Mouse (Mus musculus): Measurements from ENCODE around the gene Gm10220. TPM values are rescaled to one million over a fixed set of nuclear protein-coding genes. Genes with fewer than 3 reads are reported as not detected.
"Not testable (repeated sequence)": the region's sequence is repeated elsewhere in the genome, so short reads cannot be mapped to it uniquely, and the experiment has no call there.

Gm10220 gene
- polyA plus RNA-seq (2015; fragmentation: Nextera tagmentation; extraction: Ambion mirVana), result 0.07 and 0.22 TPM in 2 replicates

DNA sequence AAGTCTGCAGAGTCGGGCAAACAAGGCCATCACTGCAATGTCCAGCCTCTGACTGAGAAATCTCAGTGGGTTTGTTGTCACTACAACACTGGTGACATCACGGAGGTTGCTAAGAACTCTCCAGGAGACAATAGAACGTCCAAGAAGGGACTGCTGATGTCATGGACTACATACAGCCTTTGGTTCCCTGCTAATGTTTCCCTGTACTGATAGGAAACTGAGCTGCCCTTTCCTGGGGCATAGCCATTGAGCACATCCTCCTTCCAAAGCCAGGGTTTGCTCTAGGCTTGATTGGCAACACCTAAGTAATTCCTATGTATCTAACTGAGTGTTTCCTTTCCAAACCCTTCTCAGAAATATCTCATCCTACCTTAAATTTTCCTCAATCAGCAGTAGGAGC is at the start of gene Gm10220:
Gene Gm10220 (minus strand): TSS at position 101 of the 400 bp plus-strand sequence.
- not testable (repeated sequence) for H3K27ac ChIP-seq; ATAC-seq (ENCODE audit: insufficient number of reproducible peaks, insufficient read depth, low FRiP score, low TSS enrichment, low read depth)
- no CpG with 5 or more reads among the region's 3 CpGs for WGBS

DNA sequence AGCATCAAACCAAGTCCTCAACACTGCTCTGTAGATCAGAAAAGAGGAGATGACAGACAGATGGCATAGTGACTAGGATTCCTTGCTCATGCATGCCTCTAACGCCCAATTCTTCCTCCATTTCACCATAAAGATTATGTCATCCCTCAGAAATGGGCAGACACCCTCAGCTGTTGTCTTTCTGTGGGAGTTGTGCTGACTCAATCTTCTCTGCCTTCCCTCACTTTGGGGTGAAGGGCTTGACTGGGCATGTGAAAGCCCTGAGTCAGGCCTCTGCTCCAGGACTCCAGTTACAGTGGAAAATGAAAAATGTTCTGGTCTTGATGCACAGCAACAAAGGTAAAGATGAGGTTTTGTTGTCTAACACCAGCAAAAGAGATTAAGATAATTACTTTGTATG is 48.6 kb upstream of the Gm10220 start:
- 86% methylated on average over 1 of the region's 1 CpGs for WGBS
- H3K4me2 ChIP-seq, result no peak overlapping the region
- no peak for ATAC-seq (ENCODE audit: insufficient number of reproducible peaks, insufficient read depth, low FRiP score, low TSS enrichment, low read depth)
- H3K4me3 ChIP-seq, result no peak overlapping the region
- no peaks in the 10 kb centered on the region for H3K4me1 ChIP-seq
- no peak overlapping the region for H3K9ac ChIP-seq
- H3K27me3 ChIP-seq, result no peaks in the 10 kb centered on the region
- no peak overlapping the region for H3K27ac ChIP-seq
- no peaks in the 10 kb centered on the region for H3K36me3 ChIP-seq
- no peaks in the 10 kb centered on the region for H3K9me3 ChIP-seq

More for the DNA sequence above, at the start of gene Gm10220:
- H3K9me3 ChIP-seq, H3K4me3 ChIP-seq, H3K4me2 ChIP-seq, H3K4me1 ChIP-seq, H3K9ac ChIP-seq, H3K36me3 ChIP-seq, H3K27me3 ChIP-seq: not testable (repeated sequence)

DNA sequence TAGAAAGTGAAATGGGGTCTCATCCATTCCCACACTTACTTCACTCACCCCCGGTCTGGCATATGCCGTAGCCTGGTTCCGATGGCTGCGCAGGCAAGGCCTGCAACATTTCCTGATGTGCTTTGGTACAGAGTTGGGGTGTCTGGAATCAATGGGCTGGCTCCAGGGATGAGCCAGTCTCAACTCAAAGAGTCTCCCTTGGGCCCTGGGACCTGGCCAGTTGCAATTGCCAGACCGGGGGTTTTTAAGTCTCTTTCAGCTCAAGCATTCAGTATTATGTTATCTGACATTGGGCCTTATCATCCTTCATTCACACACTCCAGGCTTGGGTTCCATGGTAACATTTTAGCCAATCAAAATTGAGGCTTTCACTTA is 44.6 kb upstream of the Gm10220 start:
- WGBS, result 88% methylated on average over 5 of the region's 5 CpGs
- H3K9ac ChIP-seq, result no peak overlapping the region
- no peaks in the 10 kb centered on the region for H3K36me3 ChIP-seq
- no peaks in the 10 kb centered on the region for H3K9me3 ChIP-seq
- ATAC-seq (ENCODE audit: insufficient number of reproducible peaks, insufficient read depth, low FRiP score, low TSS enrichment, low read depth), result no peak
- no peak overlapping the region for H3K4me3 ChIP-seq
- no peak overlapping the region for H3K4me2 ChIP-seq
- no peak overlapping the region for H3K27ac ChIP-seq
- no peaks in the 10 kb centered on the region for H3K4me1 ChIP-seq
- no peaks in the 10 kb centered on the region for H3K27me3 ChIP-seq

DNA sequence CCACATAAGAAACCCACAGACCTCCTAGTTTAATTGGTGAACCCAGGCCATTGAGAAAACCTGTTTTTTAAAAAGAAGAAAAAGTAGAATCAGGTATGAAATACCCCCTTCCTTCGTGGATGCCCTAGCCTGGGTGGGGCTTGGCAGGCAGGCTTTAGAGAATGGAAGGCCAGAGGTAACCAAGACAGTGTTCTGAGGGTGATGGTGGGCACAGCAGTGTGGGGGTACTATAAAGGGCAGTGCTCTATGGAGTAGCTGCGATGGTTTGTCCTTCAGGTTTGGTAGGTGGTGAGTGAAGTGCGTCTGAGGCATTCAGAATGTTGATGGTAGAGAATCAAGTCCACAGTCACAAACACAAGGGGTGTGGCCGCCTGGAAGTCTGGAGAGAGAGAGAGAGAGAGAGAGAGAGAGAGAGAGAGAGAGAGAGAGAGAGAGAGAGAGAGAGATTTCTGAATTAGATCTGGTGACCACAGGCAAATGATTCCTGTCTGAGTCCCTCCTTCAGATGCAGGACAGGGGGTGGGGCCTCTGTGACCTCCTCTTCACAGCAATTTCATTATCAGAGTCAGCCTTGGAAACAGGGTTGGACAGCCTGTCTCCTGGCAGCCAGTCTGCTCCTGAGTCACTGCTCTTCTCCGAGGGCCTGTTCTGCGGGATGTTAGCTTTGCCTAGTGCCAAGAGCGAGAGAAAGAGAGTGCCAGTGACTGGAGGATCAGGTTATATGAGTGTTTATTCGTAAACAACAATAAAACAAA is 44.0 kb upstream of the Gm10220 start:
- no peak overlapping the region for H3K4me3 ChIP-seq
- no peaks in the 10 kb centered on the region for H3K36me3 ChIP-seq
- no peaks in the 10 kb centered on the region for H3K27me3 ChIP-seq
- H3K9me3 ChIP-seq, result no peaks in the 10 kb centered on the region
- H3K9ac ChIP-seq, result no peak overlapping the region
- H3K4me1 ChIP-seq, result no peaks in the 10 kb centered on the region
- no peak overlapping the region for H3K27ac ChIP-seq
- ATAC-seq (ENCODE audit: insufficient number of reproducible peaks, insufficient read depth, low FRiP score, low TSS enrichment, low read depth), result no peak
- whole genome bisulfite sequencing, result 77% methylated on average over 8 of the region's 8 CpGs
- no peak overlapping the region for H3K4me2 ChIP-seq

DNA sequence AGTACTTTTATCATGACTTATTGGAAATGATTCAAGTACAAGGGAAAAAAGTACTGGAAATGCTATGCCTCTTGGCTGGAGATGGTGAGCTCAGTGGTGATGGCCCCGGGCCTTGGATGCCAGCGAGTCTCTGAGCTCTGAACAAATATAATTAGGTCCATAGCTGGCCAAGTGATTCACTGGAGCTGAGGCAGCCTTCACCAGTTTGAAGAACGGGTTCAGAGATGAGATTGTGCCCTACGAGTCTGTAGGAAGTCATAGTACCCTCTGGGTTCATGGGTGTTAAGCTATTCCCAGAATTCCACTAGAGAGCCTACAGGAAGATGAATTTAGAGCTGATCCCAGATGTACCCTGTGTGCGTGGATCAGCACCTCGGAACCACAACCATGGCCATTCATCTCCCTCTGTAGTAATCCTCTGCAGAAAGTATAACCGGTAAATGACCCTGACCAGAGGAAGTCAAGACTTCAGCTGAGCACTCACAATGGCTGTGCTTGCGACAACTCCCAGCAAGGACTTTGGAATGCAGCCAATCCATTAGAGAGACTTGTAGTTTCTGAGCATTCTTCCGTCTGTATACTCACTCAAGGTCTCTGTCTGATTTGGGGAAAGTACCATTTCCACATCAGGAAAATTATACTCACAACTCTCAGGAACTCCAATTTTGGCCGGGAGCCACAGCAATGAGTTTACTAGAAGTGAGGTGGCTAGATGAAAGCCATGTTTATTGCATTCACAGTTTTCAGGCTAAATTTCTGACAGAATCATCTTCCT is 36.4 kb upstream of the Gm10220 start:
- Histone ChIP-seq H3K4me2 (no peak overlapping the region), H3K4me3 (no peak overlapping the region), H3K36me3 (no peaks in the 10 kb centered on the region), H3K4me1 (no peaks in the 10 kb centered on the region), H3K9ac (no peak overlapping the region), H3K27me3 (no peaks in the 10 kb centered on the region), H3K9me3 (no peaks in the 10 kb centered on the region), H3K27ac (no peak overlapping the region)
- no peak for ATAC-seq (ENCODE audit: insufficient number of reproducible peaks, insufficient read depth, low FRiP score, low TSS enrichment, low read depth)
- 82% methylated on average over 10 of the region's 10 CpGs for WGBS

DNA sequence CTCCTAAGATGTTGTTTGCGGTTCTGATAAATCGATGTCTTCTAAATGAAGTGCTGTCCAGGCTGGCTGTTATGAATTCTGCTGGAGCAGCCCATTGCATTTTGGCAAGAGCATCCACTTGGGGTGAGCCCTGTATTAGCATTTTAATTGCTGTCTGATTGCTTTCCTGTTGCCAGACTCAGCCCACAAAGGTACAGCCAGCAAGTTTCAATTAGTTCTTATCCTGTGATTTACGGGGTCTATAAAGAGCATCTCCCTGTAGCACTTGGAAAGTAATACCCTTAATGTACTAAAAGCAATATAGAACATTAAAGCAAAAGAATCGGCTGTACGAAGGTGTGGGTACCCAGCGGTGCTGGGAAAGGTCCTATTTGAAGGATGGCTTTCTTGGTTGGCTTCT is 21.7 kb upstream of the Gm10220 start:
- H3K27ac ChIP-seq, result no peak overlapping the region
- no peak overlapping the region for H3K9ac ChIP-seq
- no peak overlapping the region for H3K4me3 ChIP-seq
- WGBS, result 85% methylated on average over 6 of the region's 6 CpGs
- H3K36me3 ChIP-seq, result no peaks in the 10 kb centered on the region
- H3K9me3 ChIP-seq, result no peaks in the 10 kb centered on the region
- no peaks in the 10 kb centered on the region for H3K27me3 ChIP-seq
- H3K4me1 ChIP-seq, result no peaks in the 10 kb centered on the region
- no peak overlapping the region for H3K4me2 ChIP-seq
- no peak for ATAC-seq (ENCODE audit: insufficient number of reproducible peaks, insufficient read depth, low FRiP score, low TSS enrichment, low read depth)

DNA sequence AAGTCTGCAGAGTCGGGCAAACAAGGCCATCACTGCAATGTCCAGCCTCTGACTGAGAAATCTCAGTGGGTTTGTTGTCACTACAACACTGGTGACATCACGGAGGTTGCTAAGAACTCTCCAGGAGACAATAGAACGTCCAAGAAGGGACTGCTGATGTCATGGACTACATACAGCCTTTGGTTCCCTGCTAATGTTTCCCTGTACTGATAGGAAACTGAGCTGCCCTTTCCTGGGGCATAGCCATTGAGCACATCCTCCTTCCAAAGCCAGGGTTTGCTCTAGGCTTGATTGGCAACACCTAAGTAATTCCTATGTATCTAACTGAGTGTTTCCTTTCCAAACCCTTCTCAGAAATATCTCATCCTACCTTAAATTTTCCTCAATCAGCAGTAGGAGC is 16.0 kb downstream of the Gm10220 start, which contains the start of gene 5031410I06Rik:
Gene 5031410I06Rik (minus strand): TSS at position 101 of the 400 bp plus-strand sequence.
- not testable (repeated sequence) for H3K27me3 ChIP-seq; H3K4me3 ChIP-seq; ATAC-seq (ENCODE audit: insufficient number of reproducible peaks, insufficient read depth, low FRiP score, low TSS enrichment, low read depth); H3K36me3 ChIP-seq; H3K9me3 ChIP-seq; H3K4me1 ChIP-seq; H3K27ac ChIP-seq; H3K4me2 ChIP-seq; H3K9ac ChIP-seq
- no CpG with 5 or more reads among the region's 3 CpGs for WGBS

DNA sequence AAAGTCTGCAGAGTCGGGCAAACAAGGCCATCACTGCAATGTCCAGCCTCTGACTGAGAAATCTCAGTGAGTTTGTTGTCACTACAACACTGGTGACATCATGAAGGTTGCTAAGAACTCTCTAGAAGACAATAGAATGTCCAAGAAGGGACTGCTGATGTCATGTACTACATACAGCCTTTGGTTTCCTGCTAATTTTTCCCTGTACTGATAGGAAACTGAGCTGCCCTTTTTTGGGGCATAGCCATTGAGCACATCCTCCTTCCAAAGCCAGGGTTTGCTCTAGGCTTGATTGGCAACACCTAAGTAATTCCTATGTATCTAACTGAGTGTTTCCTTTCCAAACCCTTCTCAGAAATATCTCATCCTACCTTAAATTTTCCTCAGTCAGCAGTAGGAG is 32.0 kb downstream of the Gm10220 start, which contains the start of gene Gm10471:
Gene Gm10471 (minus strand): TSS at position 101 of the 400 bp plus-strand sequence.
- H3K9me3 ChIP-seq; H3K9ac ChIP-seq; ATAC-seq (ENCODE audit: insufficient number of reproducible peaks, insufficient read depth, low FRiP score, low TSS enrichment, low read depth); H3K27ac ChIP-seq; H3K27me3 ChIP-seq; H3K4me2 ChIP-seq; H3K4me1 ChIP-seq; H3K36me3 ChIP-seq; H3K4me3 ChIP-seq: not testable (repeated sequence)
- 77% methylated on average over 1 of the region's 1 CpGs for WGBS

DNA sequence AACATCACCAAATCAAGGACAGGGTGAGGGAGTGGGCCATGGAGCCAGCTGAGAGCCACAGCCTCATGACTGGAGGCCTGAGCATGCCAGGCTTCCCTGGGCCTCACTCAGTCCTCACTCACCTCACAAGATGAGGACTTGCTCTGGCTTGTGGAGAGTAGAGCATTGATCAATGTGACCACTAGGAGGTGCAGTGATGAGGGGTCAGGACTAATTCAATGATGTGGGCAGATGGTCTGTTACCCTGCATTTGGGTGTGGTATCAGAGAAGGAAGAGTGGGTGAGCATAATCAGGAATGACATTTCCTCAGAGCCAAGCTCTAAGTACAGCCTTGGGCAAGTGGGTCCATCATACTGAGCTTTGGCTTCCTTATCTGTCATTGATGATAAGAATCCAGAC is 42.2 kb downstream of the Gm10220 start:
- not testable (repeated sequence) for H3K36me3 ChIP-seq; H3K4me3 ChIP-seq; H3K4me1 ChIP-seq; H3K9me3 ChIP-seq; H3K27ac ChIP-seq; ATAC-seq (ENCODE audit: insufficient number of reproducible peaks, insufficient read depth, low FRiP score, low TSS enrichment, low read depth); H3K27me3 ChIP-seq; H3K9ac ChIP-seq; H3K4me2 ChIP-seq

DNA sequence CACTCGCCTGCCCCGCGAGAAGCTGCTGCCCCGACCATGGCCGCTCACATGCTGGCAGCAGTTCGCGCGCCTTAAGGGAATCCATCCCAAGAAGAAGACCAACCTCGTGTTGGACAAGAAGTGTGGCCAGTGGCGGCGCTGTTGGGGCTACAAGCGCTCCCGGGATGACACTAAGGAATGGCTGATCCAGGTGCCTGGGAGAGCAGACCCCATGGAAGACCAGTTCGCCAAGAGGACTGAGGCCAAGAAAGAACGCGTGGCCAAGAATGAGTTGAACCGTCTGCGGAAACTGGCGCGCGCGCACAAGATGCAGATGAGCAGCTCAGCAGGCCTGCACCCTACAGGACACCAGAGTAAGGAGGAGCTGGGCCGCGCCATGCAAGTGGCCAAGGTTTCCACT is 50.5 kb downstream of the Gm10220 start:
- Histone ChIP-seq H3K27ac (no peak overlapping the region), H3K9me3 (no peaks in the 10 kb centered on the region), H3K4me3 (no peak overlapping the region), H3K36me3 (no peaks in the 10 kb centered on the region), H3K4me1 (no peaks in the 10 kb centered on the region), H3K27me3 (no peaks in the 10 kb centered on the region), H3K4me2 (no peak overlapping the region), H3K9ac (no peak overlapping the region)
- ATAC-seq (ENCODE audit: insufficient number of reproducible peaks, insufficient read depth, low FRiP score, low TSS enrichment, low read depth), result no peak
- 89% methylated on average over 24 of the region's 24 CpGs for WGBS
